7 mouse cellular contexts compared by ENCODE assay signal in genomic region chr16:33023750-33024149, GRCm38 (mm10). TPM values are rescaled to one million over a fixed set of nuclear protein-coding genes. Genes with fewer than 3 reads are reported as not detected.
DNase-seq lines count a peak whose midpoint lies in the region; ATAC-seq and TF ChIP-seq lines count a peak whose summit lies in the region.

No protein-coding gene starts in this region.

- CTCF ChIA-PET in Patski (lab: Charles Lee): interaction anchor here (0.6 to 2.3 kb wide), 14 partner anchors 12 to 131 kb away, joined by 3 to 24 read pairs (median 6); partner anchors contain the start of genes Iqcg and Rpl35a

- H3K4me3 ChIP-seq in forebrain, embryonic 16.5 days (replicated peaks; ENCODE audit: low read length): no peak overlapping the region
- H3K4me3 ChIP-seq in hindbrain, embryonic 14.5 days (replicated peaks; ENCODE audit: low read length): no peak overlapping the region
- no peak overlapping the region for H3K4me3 ChIP-seq in small intestine, adult 2 months (ENCODE audit: low read depth, low read length)

- no peak for TF ChIP-seq POLR2A in small intestine, adult 2 months (IDR thresholded peaks at IDR 0.05; ENCODE audit: low read depth, low read length)

- peak; percentile 57 for ATAC-seq in Patski
- ATAC-seq in forebrain, embryonic 16.5 days: 0 out of 2 replicates have a peak, but pooled peaks have one; percentile 33
- no peak for ATAC-seq in hindbrain, embryonic 14.5 days (ENCODE audit: low FRiP score)

- H3K36me3 ChIP-seq in forebrain, embryonic 16.5 days (ENCODE audit: control insufficient read depth, insufficient read depth): no peaks in the 10 kb centered on the region
- no peaks in the 10 kb centered on the region for H3K36me3 ChIP-seq in hindbrain, embryonic 14.5 days (replicated peaks; ENCODE audit: control insufficient read depth, insufficient read depth)
- no peaks in the 10 kb centered on the region for H3K36me3 ChIP-seq in small intestine, adult 2 months (ENCODE audit: control insufficient read depth, insufficient read depth, low read length)

- H3K4me1 ChIP-seq in forebrain, embryonic 16.5 days (replicated peaks; ENCODE audit: control insufficient read depth, insufficient read depth, low read length): no peaks in the 10 kb centered on the region
- no peaks in the 10 kb centered on the region for H3K4me1 ChIP-seq in hindbrain, embryonic 14.5 days (replicated peaks; ENCODE audit: control insufficient read depth, insufficient read depth, low read length)
- 0 out of 2 replicates have a peak, but pooled peaks cover 2% of the 10 kb centered on the region for H3K4me1 ChIP-seq in small intestine, adult 2 months (ENCODE audit: control insufficient read depth, insufficient read depth, insufficient read length, low read length)

- H3K27ac ChIP-seq in forebrain, embryonic 16.5 days (ENCODE audit: low read length): no peak overlapping the region
- H3K27ac ChIP-seq in hindbrain, embryonic 14.5 days: no peak overlapping the region
- no peak overlapping the region for H3K27ac ChIP-seq in small intestine, adult 2 months (ENCODE audit: insufficient read depth, low read depth, low read length)

- no peaks in the 10 kb centered on the region for H3K9me3 ChIP-seq in forebrain, embryonic 16.5 days (ENCODE audit: control insufficient read depth, low read length)
- H3K9me3 ChIP-seq in hindbrain, embryonic 14.5 days (ENCODE audit: control insufficient read depth, low read length): no peaks in the 10 kb centered on the region

- POLR2A ChIA-PET in Patski (lab: Charles Lee): interaction anchor here (1.5 kb wide), 1 partner anchor 33 kb away, joined by 3 read pairs; the partner anchor contains the start of genes Iqcg and Rpl35a

- no peak overlapping the region for H3K4me2 ChIP-seq in forebrain, embryonic 16.5 days (ENCODE audit: low read length)
- no peak overlapping the region for H3K4me2 ChIP-seq in hindbrain, embryonic 14.5 days (replicated peaks)

- peak; percentile 48 for DNase-seq in Patski (ENCODE audit: low read depth, low spot score)
- peak; percentile 63 for DNase-seq in cerebellum, adult 11-12 months
- peak; percentile 77 for DNase-seq in hindbrain, embryonic 14.5 days (ENCODE audit: low spot score)
- peak; percentile 79 to 86 for DNase-seq in layer of hippocampus, postnatal 14 days (ENCODE audit: low spot score in 2 of 2)
- DNase-seq in lung, postnatal 4 days: peak; percentile 78 to 90

- H3K27me3 ChIP-seq in Patski: no peaks in the 10 kb centered on the region
- H3K27me3 ChIP-seq in forebrain, embryonic 16.5 days (replicated peaks; ENCODE audit: control insufficient read depth, insufficient read depth, low read length): no peaks in the 10 kb centered on the region
- no peaks in the 10 kb centered on the region for H3K27me3 ChIP-seq in hindbrain, embryonic 14.5 days (ENCODE audit: control insufficient read depth, insufficient read depth, low read length)
- H3K27me3 ChIP-seq in small intestine, adult 2 months (ENCODE audit: control insufficient read depth, insufficient read depth, low read length): no peaks in the 10 kb centered on the region

- in situ Hi-C loops in Patski (cut with MboI; ENCODE audit: low pct_unique_long_range_greater_than_20kb): loop anchor here (5.0 to 10.0 kb wide), 3 partner anchors 134 to 329 kb away; partner anchors contain the start of gene Smbd1

- no peak overlapping the region for H3K9ac ChIP-seq in forebrain, embryonic 16.5 days (replicated peaks; ENCODE audit: low read depth, low read length)
- no peak overlapping the region for H3K9ac ChIP-seq in hindbrain, embryonic 14.5 days

- 5% methylated on average over 4 of the region's 4 CpGs for WGBS in forebrain, embryonic 16.5 days
- WGBS in hindbrain, embryonic 14.5 days: 3% methylated on average over 4 of the region's 4 CpGs
- WGBS in small intestine, adult 2 months: 2% methylated on average over 4 of the region's 4 CpGs

- TF ChIP-seq CTCF in Patski (IDR thresholded peaks at IDR 0.05): peak; percentile 94
- peak; percentile 97 for TF ChIP-seq CTCF in small intestine, adult 2 months (IDR thresholded peaks at IDR 0.05; ENCODE audit: extremely low read depth, insufficient read length, insufficient replicate concordance, low read depth, low read length)

RNA-seq across cellular contexts. Expression of gene Iqcg, which starts 32.3 kb away (rescaled TPM):
- 7.9 TPM for polyA plus RNA-seq in Patski (2021)
- polyA plus RNA-seq in forebrain, embryonic 16.5 days (2015; fragmentation: Nextera tagmentation; extraction: Ambion mirVana): 3.9 and 4.7 TPM in 2 replicates
- 6.5 and 7.7 TPM in 2 replicates for polyA plus RNA-seq in hindbrain, embryonic 14.5 days (2014; fragmentation: Nextera tagmentation; extraction: Ambion mirVana)
- total RNA-seq in layer of hippocampus, postnatal 14 days (2021): 1 to 10 TPM; 4.5 to 8.7 TPM
- 0.14 and 0.18 TPM in 2 replicates for polyA plus RNA-seq in small intestine, adult 2 months (2012; rRNA removed)

RNA-seq across cellular contexts. Expression of gene Rpl35a, which starts 32.5 kb away (rescaled TPM):
- polyA plus RNA-seq in Patski (2021): 769 TPM
- polyA plus RNA-seq in forebrain, embryonic 16.5 days (2015; fragmentation: Nextera tagmentation; extraction: Ambion mirVana): 455 and 506 TPM in 2 replicates
- polyA plus RNA-seq in hindbrain, embryonic 14.5 days (2014; fragmentation: Nextera tagmentation; extraction: Ambion mirVana): 450 and 532 TPM in 2 replicates
- total RNA-seq in layer of hippocampus, postnatal 14 days (2021): 100 to 1,000 TPM; 237 to 253 TPM
- polyA plus RNA-seq in small intestine, adult 2 months (2012; rRNA removed): 51.6 and 67.4 TPM in 2 replicates

RNA-seq across cellular contexts. Expression of gene Lmln, which starts 38.6 kb away (rescaled TPM):
- polyA plus RNA-seq in Patski (2021): 3.8 TPM
- polyA plus RNA-seq in forebrain, embryonic 16.5 days (2015; fragmentation: Nextera tagmentation; extraction: Ambion mirVana): 3.4 and 4.5 TPM in 2 replicates
- 3.8 and 4.5 TPM in 2 replicates for polyA plus RNA-seq in hindbrain, embryonic 14.5 days (2014; fragmentation: Nextera tagmentation; extraction: Ambion mirVana)
- 10 to 100 TPM; 13.2 to 15.2 TPM for total RNA-seq in layer of hippocampus, postnatal 14 days (2021)
- 1.1 and 1.7 TPM in 2 replicates for polyA plus RNA-seq in small intestine, adult 2 months (2012; rRNA removed)
